Mouse (Mus musculus) lung, postnatal 0 days (tissue): ENCODE results near the gene Cab39l. TPM values are rescaled to one million over a fixed set of nuclear protein-coding genes. Genes with fewer than 3 reads are reported as not detected.

Experiments
- ATAC-seq: fragments of 200-750 bp; cut with Nextera tagmentation; 2 replicates; pipeline ENCODE4 v1.8.0; 2017; ENCODE audit warnings: moderate library complexity
- DNase-seq: peaks from one replicate; pipeline ENCODE4 v3.0.0-alpha.2; 2016; ENCODE audit warnings: low spot score
- H3K27ac ChIP-seq: fragments of 300-500 bp; sonication (generic); 2 replicates; pipeline ENCODE4 v1.5.1; 2014; ENCODE audit warnings: antibody characterized with exemption, mild to moderate bottlenecking, low read length, mixed read lengths
- H3K27me3 ChIP-seq: fragments of 300-500 bp; sonication (generic); replicated peaks from 2 replicates; pipeline ENCODE4 v1.6.1; 2014; ENCODE audit warnings: low read length, mixed read lengths; ENCODE audit not compliant: insufficient read depth
- H3K36me3 ChIP-seq: fragments of 300-500 bp; sonication (generic); 2 replicates; pipeline ENCODE4 v1.6.1; 2014; ENCODE audit warnings: low read length, mixed read lengths; ENCODE audit not compliant: insufficient read depth
- H3K4me1 ChIP-seq: fragments of 300-500 bp; sonication (generic); 2 replicates; pipeline ENCODE4 v1.6.1; 2014; ENCODE audit warnings: antibody characterized with exemption, low read depth, low read length, mixed read lengths; ENCODE audit not compliant: insufficient read depth
- H3K4me2 ChIP-seq: fragments of 300-500 bp; sonication (generic); replicated peaks from 2 replicates; pipeline ENCODE4 v1.6.1; 2014; ENCODE audit warnings: low read depth, mild to moderate bottlenecking, low read length, moderate library complexity, mixed read lengths
- H3K4me3 ChIP-seq: fragments of 300-500 bp; sonication (generic); 2 replicates; pipeline ENCODE4 v1.5.1; 2014; ENCODE audit warnings: low read depth, low read length
- H3K9ac ChIP-seq: fragments of 300-500 bp; sonication (generic); replicated peaks from 2 replicates; pipeline ENCODE4 v1.6.1; 2014; ENCODE audit warnings: low read depth, mild to moderate bottlenecking
- H3K9me3 ChIP-seq: fragments of 300-500 bp; sonication (generic); 2 replicates; pipeline ENCODE4 v1.6.1; 2016; ENCODE audit warnings: low read length, mixed read lengths
- CTCF ChIP-seq: IDR thresholded peaks from 2 replicates; pipeline ENCODE4 v1.5.1; 2016; ENCODE audit warnings: antibody characterized with exemption, mild to moderate bottlenecking
- EP300 ChIP-seq: IDR thresholded peaks from 2 replicates; pipeline ENCODE4 v1.6.1; 2016; ENCODE audit warnings: antibody characterized with exemption, mild to moderate bottlenecking, control low read depth
- WGBS: fragments of 180-500 bp; shearing (Covaris S2); extraction: QIAGEN DNeasy Blood & Tissue Kit; methylation state at CpG from one replicate; pipeline ENCODE4 v1.1.7; 2014; 5-methylcytosine and 5-hydroxymethylcytosine counted together
- polyA plus RNA-seq: library from polyadenylated mRNA; unstranded; fragments of >200 nt; fragmentation: Nextera tagmentation; extraction: Ambion mirVana; gene quantifications from 2 replicates; pipeline ENCODE4 v1.2.1, GENCODE M21; 2015

Cab39l gene
- polyA plus RNA-seq, 1 experiment from 2014 or later: 27.2 TPM

GRCm38 (mm10) chr14:59597398-59598259 is 156.9 kb downstream of the Cab39l start, which contains the start of gene Cdadc1:
TSS of gene Cdadc1 (minus strand) at chr14:59597959.
- TF ChIP-seq CTCF (peak; percentile 60), EP300 (no peak; the same call in 1 of the 2 replicates)
- H3K4me2 ChIP-seq: peak within 1 kb of the TSS; percentile 67
- ATAC-seq (peak; percentile 95), DNase-seq (peak; percentile 89)
- 3% methylated on average over 40 of the region's 48 CpGs for WGBS
- no peaks in the 10 kb centered on the region for H3K9me3 ChIP-seq
- H3K36me3 ChIP-seq: peaks cover 3% of the 10 kb centered on the region; the same call in 1 of the 2 replicates
- no peaks in the 10 kb centered on the region for H3K27me3 ChIP-seq
- H3K27ac ChIP-seq: peak within 1 kb of the TSS; percentile 70
- H3K4me1 ChIP-seq: peaks cover 7% of the 10 kb centered on the region; the same call in 1 of the 2 replicates
- H3K9ac ChIP-seq: peak within 1 kb of the TSS; percentile 87
- H3K4me3 ChIP-seq: peak within 1 kb of the TSS; percentile 92

GRCm38 (mm10) chr14:59598260-59598627 is 157.5 kb downstream of the Cab39l start:
- peak overlapping the region; percentile 87 for H3K9ac ChIP-seq
- H3K4me3 ChIP-seq: peak overlapping the region; percentile 92
- peaks cover 3% of the 10 kb centered on the region; the same call in 1 of the 2 replicates for H3K36me3 ChIP-seq
- DNase-seq: no peak
- peaks cover 7% of the 10 kb centered on the region; the same call in 1 of the 2 replicates for H3K4me1 ChIP-seq
- 3% methylated on average over 8 of the region's 8 CpGs for WGBS
- no peaks in the 10 kb centered on the region for H3K9me3 ChIP-seq
- TF ChIP-seq CTCF (no peak), EP300 (no peak; the same call in 1 of the 2 replicates)
- peak; percentile 11; the same call in 1 of the 2 replicates for ATAC-seq
- H3K27ac ChIP-seq: peak overlapping the region; percentile 70
- peak overlapping the region; percentile 67 for H3K4me2 ChIP-seq
- H3K27me3 ChIP-seq: no peaks in the 10 kb centered on the region

- no peak overlapping the region for H3K4me2 ChIP-seq
- DNase-seq (peak; percentile 70), ATAC-seq (no peak)
- H3K9ac ChIP-seq: no peak overlapping the region
- H3K4me3 ChIP-seq: no peak overlapping the region
- H3K27ac ChIP-seq: no peak overlapping the region
- no peaks in the 10 kb centered on the region for H3K9me3 ChIP-seq
- no peaks in the 10 kb centered on the region for H3K27me3 ChIP-seq
- TF ChIP-seq CTCF (peak; percentile 75), EP300 (no peak)
- no peaks in the 10 kb centered on the region for H3K36me3 ChIP-seq
- WGBS: 47% methylated on average over 5 of the region's 5 CpGs
- no peaks in the 10 kb centered on the region for H3K4me1 ChIP-seq
These were observed 163.4 kb downstream of the Cab39l start for GRCm38 (mm10) chr14:59604002-59604645.

GRCm38 (mm10) chr14:59605671-59606353 is 165.0 kb downstream of the Cab39l start:
- DNase-seq: peak; percentile 72
- 20% methylated on average over 5 of the region's 5 CpGs for WGBS

GRCm38 (mm10) chr14:59607021-59607420 is 166.2 kb downstream of the Cab39l start:
- Histone ChIP-seq H3K4me2 (no peak overlapping the region), H3K36me3 (no peaks in the 10 kb centered on the region), H3K4me3 (no peak overlapping the region), H3K27ac (no peak overlapping the region), H3K9me3 (no peaks in the 10 kb centered on the region), H3K27me3 (no peaks in the 10 kb centered on the region), H3K4me1 (no peaks in the 10 kb centered on the region), H3K9ac (no peak overlapping the region)
- WGBS: 48% methylated on average over 3 of the region's 3 CpGs
- no peak for ATAC-seq
- TF ChIP-seq EP300: no peak
- TF ChIP-seq CTCF: no peak
- DNase-seq: no peak

More at GRCm38 (mm10) chr14:59605671-59606353, 165.0 kb downstream of the Cab39l start:
- Histone ChIP-seq H3K36me3 (no peaks in the 10 kb centered on the region), H3K4me1 (no peaks in the 10 kb centered on the region), H3K9me3 (no peaks in the 10 kb centered on the region), H3K27ac (no peak overlapping the region), H3K4me2 (no peak overlapping the region), H3K9ac (no peak overlapping the region), H3K27me3 (no peaks in the 10 kb centered on the region), H3K4me3 (no peak overlapping the region)
- ATAC-seq: no peak
- TF ChIP-seq CTCF: peak; percentile 80
- no peak for TF ChIP-seq EP300
